Mouse (Mus musculus) midbrain, embryonic 13.5 days (tissue): ENCODE measurements at regions not wholly inside any gene's neighbourhood (a gene's known extent, or its start where the extent isn't known, plus 50 kb on each side); places are given as distances from the start of the nearest gene placed in this dataset.
"Not testable (repeated sequence)": the region's sequence is repeated elsewhere in the genome, so short reads cannot be mapped to it uniquely, and the experiment has no call there.

Source experiments
- ATAC-seq: fragments of 200-750 bp; cut with Nextera tagmentation; 2 replicates; pipeline ENCODE4 v1.8.0; 2017; ENCODE audit warnings: mild to moderate bottlenecking, moderate TSS enrichment, moderate library complexity
- H3K27ac ChIP-seq: fragments of 300-500 bp; sonication (generic); 2 replicates; pipeline ENCODE4 v1.5.1; 2015; ENCODE audit warnings: inconsistent platforms, mild to moderate bottlenecking, moderate library complexity
- H3K27me3 ChIP-seq: fragments of 300-500 bp; sonication (generic); 2 replicates; pipeline ENCODE4 v1.6.1; 2015; ENCODE audit warnings: mild to moderate bottlenecking, inconsistent platforms
- H3K36me3 ChIP-seq: fragments of 300-500 bp; sonication (generic); 2 replicates; pipeline ENCODE4 v1.6.1; 2015; ENCODE audit warnings: mild to moderate bottlenecking, inconsistent platforms
- H3K4me1 ChIP-seq: fragments of 300-500 bp; sonication (generic); replicated peaks from 2 replicates; pipeline ENCODE4 v1.6.1; 2015; ENCODE audit warnings: inconsistent platforms
- H3K4me2 ChIP-seq: fragments of 300-500 bp; sonication (generic); replicated peaks from 2 replicates; pipeline ENCODE4 v1.6.1; 2015; ENCODE audit warnings: moderate library complexity, mild to moderate bottlenecking, inconsistent platforms
- H3K4me3 ChIP-seq: fragments of 300-500 bp; sonication (generic); replicated peaks from 2 replicates; pipeline ENCODE4 v1.5.1; 2015; ENCODE audit warnings: mild to moderate bottlenecking, inconsistent platforms
- H3K9ac ChIP-seq: fragments of 300-500 bp; sonication (generic); replicated peaks from 2 replicates; pipeline ENCODE4 v1.6.1; 2015; ENCODE audit warnings: mild to moderate bottlenecking, inconsistent platforms
- H3K9me3 ChIP-seq: fragments of 300-500 bp; sonication (generic); 2 replicates; pipeline ENCODE4 v1.6.1; 2016; ENCODE audit warnings: mild to moderate bottlenecking, inconsistent platforms
- whole genome bisulfite sequencing: fragments of 180-500 bp; shearing (Covaris S2); methylation state at CpG from one replicate; pipeline ENCODE4 v1.1.7; 2015; 5-methylcytosine and 5-hydroxymethylcytosine counted together

GRCm38 (mm10) chr16:82430384-82430783 is 397.8 kb upstream of the Gm21833 start:
- H3K4me2 ChIP-seq, result no peak overlapping the region
- H3K9ac ChIP-seq, result no peak overlapping the region
- 75% methylated on average over 3 of the region's 3 CpGs for WGBS
- H3K4me3 ChIP-seq, result no peak overlapping the region
- no peaks in the 10 kb centered on the region for H3K36me3 ChIP-seq
- no peak for ATAC-seq
- H3K27ac ChIP-seq, result no peak overlapping the region
- no peaks in the 10 kb centered on the region for H3K4me1 ChIP-seq
- no peaks in the 10 kb centered on the region for H3K9me3 ChIP-seq
- H3K27me3 ChIP-seq, result no peaks in the 10 kb centered on the region

GRCm38 (mm10) chr16:82431075-82431474 is 397.1 kb upstream of the Gm21833 start:
- Histone ChIP-seq H3K9me3 (no peaks in the 10 kb centered on the region), H3K36me3 (no peaks in the 10 kb centered on the region), H3K4me2 (no peak overlapping the region), H3K9ac (no peak overlapping the region), H3K27ac (no peak overlapping the region), H3K4me3 (no peak overlapping the region), H3K4me1 (no peaks in the 10 kb centered on the region), H3K27me3 (no peaks in the 10 kb centered on the region)
- no peak for ATAC-seq
- WGBS, result 83% methylated on average over 3 of the region's 3 CpGs

- H3K4me1 ChIP-seq, result no peaks in the 10 kb centered on the region
- H3K27ac ChIP-seq, result no peak overlapping the region
- H3K4me2 ChIP-seq, result no peak overlapping the region
- no peaks in the 10 kb centered on the region for H3K27me3 ChIP-seq
- 96% methylated on average over 1 of the region's 1 CpGs for WGBS
- H3K9me3 ChIP-seq, result no peaks in the 10 kb centered on the region
- no peak overlapping the region for H3K4me3 ChIP-seq
- no peak for ATAC-seq
- no peak overlapping the region for H3K9ac ChIP-seq
- no peaks in the 10 kb centered on the region for H3K36me3 ChIP-seq
Measured at GRCm38 (mm10) chr16:82431811-82432210, 396.4 kb upstream of the Gm21833 start.

- Histone ChIP-seq H3K9ac (no peak overlapping the region), H3K27me3 (no peaks in the 10 kb centered on the region), H3K4me2 (no peak overlapping the region), H3K4me1 (no peaks in the 10 kb centered on the region), H3K9me3 (no peaks in the 10 kb centered on the region), H3K4me3 (no peak overlapping the region), H3K36me3 (no peaks in the 10 kb centered on the region), H3K27ac (no peak overlapping the region)
- 55% methylated on average over 4 of the region's 4 CpGs for WGBS
- peak; percentile 63; the same call in 1 of the 2 replicates for ATAC-seq
Measured at GRCm38 (mm10) chr16:82460872-82461271, 367.3 kb upstream of the Gm21833 start.

- Histone ChIP-seq H3K27me3 (no peaks in the 10 kb centered on the region), H3K4me3 (no peak overlapping the region), H3K9me3 (no peaks in the 10 kb centered on the region), H3K4me2 (no peak overlapping the region), H3K4me1 (0 out of 2 replicates have a peak, but pooled peaks cover 4% of the 10 kb centered on the region), H3K9ac (no peak overlapping the region), H3K36me3 (no peaks in the 10 kb centered on the region), H3K27ac (no peak overlapping the region)
- WGBS, result 33% methylated on average over 7 of the region's 7 CpGs
- ATAC-seq, result peak; percentile 89
Measured at GRCm38 (mm10) chr16:82470736-82471387, 357.3 kb upstream of the Gm21833 start.

- H3K4me2 ChIP-seq, result no peak overlapping the region
- no peaks in the 10 kb centered on the region for H3K4me1 ChIP-seq
- H3K9ac ChIP-seq, result no peak overlapping the region
- no peak for ATAC-seq
- no peaks in the 10 kb centered on the region for H3K9me3 ChIP-seq
- H3K4me3 ChIP-seq, result no peak overlapping the region
- 100% methylated on average over 1 of the region's 1 CpGs for WGBS
- no peak overlapping the region for H3K27ac ChIP-seq
- H3K36me3 ChIP-seq, result no peaks in the 10 kb centered on the region
- no peaks in the 10 kb centered on the region for H3K27me3 ChIP-seq
Measured at GRCm38 (mm10) chr16:82520406-82520805, 307.8 kb upstream of the Gm21833 start.

- H3K9ac ChIP-seq, result no peak overlapping the region
- no peaks in the 10 kb centered on the region for H3K4me1 ChIP-seq
- H3K27ac ChIP-seq, result no peak overlapping the region
- no peaks in the 10 kb centered on the region for H3K9me3 ChIP-seq
- no peak overlapping the region for H3K4me2 ChIP-seq
- no peaks in the 10 kb centered on the region for H3K27me3 ChIP-seq
- no peak overlapping the region for H3K4me3 ChIP-seq
- no peaks in the 10 kb centered on the region for H3K36me3 ChIP-seq
- ATAC-seq, result no peak
Measured at GRCm38 (mm10) chr16:82521582-82521981, 306.6 kb upstream of the Gm21833 start.

GRCm38 (mm10) chr16:82564361-82564760 is 263.8 kb upstream of the Gm21833 start:
- H3K9ac ChIP-seq, result no peak overlapping the region
- no peak overlapping the region for H3K4me3 ChIP-seq
- H3K36me3 ChIP-seq, result no peaks in the 10 kb centered on the region
- no peaks in the 10 kb centered on the region for H3K27me3 ChIP-seq
- no peak for ATAC-seq
- no peak overlapping the region for H3K27ac ChIP-seq
- no peaks in the 10 kb centered on the region for H3K9me3 ChIP-seq
- H3K4me1 ChIP-seq, result no peaks in the 10 kb centered on the region
- H3K4me2 ChIP-seq, result no peak overlapping the region

GRCm38 (mm10) chr16:82596461-82596860 is 231.7 kb upstream of the Gm21833 start:
- H3K36me3 ChIP-seq, ATAC-seq, H3K27me3 ChIP-seq, H3K27ac ChIP-seq, H3K9ac ChIP-seq, H3K4me2 ChIP-seq, H3K4me3 ChIP-seq, H3K4me1 ChIP-seq, H3K9me3 ChIP-seq: not testable (repeated sequence)
- WGBS, result 77% methylated on average over 2 of the region's 2 CpGs

GRCm38 (mm10) chr16:82602038-82602437 is 226.1 kb upstream of the Gm21833 start:
- H3K4me3 ChIP-seq, result no peak overlapping the region
- no peak overlapping the region for H3K27ac ChIP-seq
- no peaks in the 10 kb centered on the region for H3K36me3 ChIP-seq
- no peaks in the 10 kb centered on the region for H3K27me3 ChIP-seq
- no peak overlapping the region for H3K4me2 ChIP-seq
- H3K9ac ChIP-seq, result no peak overlapping the region
- H3K4me1 ChIP-seq, result no peaks in the 10 kb centered on the region
- no peaks in the 10 kb centered on the region for H3K9me3 ChIP-seq
- ATAC-seq, result no peak
